Mouse (Mus musculus) brown adipose tissue, adult 24 weeks (tissue): ENCODE results near the gene Rtbdn. TPM values are rescaled to one million over a fixed set of nuclear protein-coding genes. Genes with fewer than 3 reads are reported as not detected.
A peak's percentile ranks its signal among the peaks of the same experiment; 100 is the strongest.

ENCODE experiments used
- H3K27ac ChIP-seq: fragments of 200-500 bp; replicated peaks from 2 replicates; pipeline ENCODE4 v1.5.1; 2012; ENCODE audit warnings: low read depth, mild to moderate bottlenecking, low read length
- H3K4me1 ChIP-seq: fragments of 200-500 bp; 2 replicates; pipeline ENCODE4 v1.6.1; 2012; ENCODE audit warnings: low read length, mixed read lengths; ENCODE audit not compliant: control insufficient read depth, insufficient read depth, insufficient read length
- H3K4me3 ChIP-seq: fragments of 200-500 bp; 2 replicates; pipeline ENCODE4 v1.5.1; 2012; ENCODE audit warnings: low read depth, mild to moderate bottlenecking, low read length, moderate library complexity; ENCODE audit not compliant: insufficient read depth
- polyA plus RNA-seq: library from polyadenylated mRNA; stranded (reverse); fragments of >200 nt; gene quantifications from 2 replicates; pipeline ENCODE4 v1.2.4, GENCODE M21; 2012; ENCODE audit not compliant: missing spikeins, insufficient read depth, insufficient read length

Gene Rtbdn
- polyA plus RNA-seq, 1 experiment: not detected

GRCm38 (mm10) chr8:84976763-84977434 lies 30.1 kb downstream of the Rtbdn start:
- Histone ChIP-seq H3K27ac (peak overlapping the region; percentile 92), H3K4me3 (peak overlapping the region; percentile 83), H3K4me1 (peaks cover 11% of the 10 kb centered on the region)

- Histone ChIP-seq H3K4me3 (peak overlapping the region; percentile 83), H3K27ac (peak overlapping the region; percentile 92), H3K4me1 (peaks cover 11% of the 10 kb centered on the region)
These were observed 30.9 kb downstream of the Rtbdn start for GRCm38 (mm10) chr8:84977435-84978247.

GRCm38 (mm10) chr8:84978248-84978940 lies 31.6 kb downstream of the Rtbdn start, which contains the start of gene Junb:
Junb (minus strand) TSS chr8:84978718.
- Histone ChIP-seq H3K4me1 (peaks cover 11% of the 10 kb centered on the region), H3K27ac (peak within 1 kb of the TSS; percentile 97), H3K4me3 (peak within 1 kb of the TSS; percentile 83)

- Histone ChIP-seq H3K4me3 (peak overlapping the region; percentile 55), H3K27ac (peak overlapping the region; percentile 97), H3K4me1 (peaks cover 13% of the 10 kb centered on the region)
These were observed 33.0 kb downstream of the Rtbdn start for GRCm38 (mm10) chr8:84979599-84980421.

- H3K27ac ChIP-seq: peak overlapping the region; percentile 79
- H3K4me3 ChIP-seq: peak overlapping the region; percentile 55
- H3K4me1 ChIP-seq: peaks cover 16% of the 10 kb centered on the region
These were observed 34.0 kb downstream of the Rtbdn start for GRCm38 (mm10) chr8:84980622-84981358.

GRCm38 (mm10) chr8:84981644-84982498 lies 35.1 kb downstream of the Rtbdn start:
- H3K4me3 ChIP-seq: no peak overlapping the region
- H3K4me1 ChIP-seq: peaks cover 16% of the 10 kb centered on the region
- peak overlapping the region; percentile 39; the same call in 1 of the 2 replicates for H3K27ac ChIP-seq

GRCm38 (mm10) chr8:84982499-84983011 lies 35.8 kb downstream of the Rtbdn start:
- Histone ChIP-seq H3K4me1 (peaks cover 16% of the 10 kb centered on the region), H3K4me3 (no peak overlapping the region)

GRCm38 (mm10) chr8:84984294-84985048 lies 37.7 kb downstream of the Rtbdn start:
- peak overlapping the region; percentile 80 for H3K27ac ChIP-seq
- peaks cover 16% of the 10 kb centered on the region for H3K4me1 ChIP-seq
- H3K4me3 ChIP-seq: peak overlapping the region; percentile 62

More at GRCm38 (mm10) chr8:84982499-84983011, 35.8 kb downstream of the Rtbdn start:
- H3K27ac ChIP-seq: peak overlapping the region; percentile 39; the same call in 1 of the 2 replicates

- peak overlapping the region; percentile 62 for H3K4me3 ChIP-seq
- peak overlapping the region; percentile 80 for H3K27ac ChIP-seq
- H3K4me1 ChIP-seq: peaks cover 16% of the 10 kb centered on the region
These were observed 38.4 kb downstream of the Rtbdn start for GRCm38 (mm10) chr8:84985049-84985683.

- peak overlapping the region; percentile 80 for H3K27ac ChIP-seq
- H3K4me1 ChIP-seq: peaks cover 13% of the 10 kb centered on the region
- H3K4me3 ChIP-seq: peak overlapping the region; percentile 62
These were observed 39.0 kb downstream of the Rtbdn start for GRCm38 (mm10) chr8:84985684-84986378.

GRCm38 (mm10) chr8:84986379-84986945 lies 39.7 kb downstream of the Rtbdn start:
- Histone ChIP-seq H3K4me1 (peaks cover 8% of the 10 kb centered on the region), H3K4me3 (peak overlapping the region; percentile 62)

More at GRCm38 (mm10) chr8:84986379-84986945, 39.7 kb downstream of the Rtbdn start:
- H3K27ac ChIP-seq: peak overlapping the region; percentile 80
